Mouse (Mus musculus): ENCODE results near the gene Pold4. TPM values are rescaled to one million over a fixed set of nuclear protein-coding genes. Genes with fewer than 3 reads are reported as not detected.
A peak's percentile ranks its signal among the peaks of the same experiment; 100 is the strongest.

The Pold4 gene
- total and polyA plus RNA-seq, 3 experiments = 37.1 to 104 (median 66.2) TPM

GRCm38 (mm10) chr19:4263702-4264101, 32.0 kb downstream of the Pold4 start:
- Histone ChIP-seq H3K4me1 (ENCODE audit: insufficient read depth, low read depth, low read length) (peaks cover 22% of the 10 kb centered on the region), H3K4me3 (ENCODE audit: low read depth, low read length) (no peak overlapping the region; the same call in 1 of the 2 replicates), H3K36me3 (replicated peaks) (no peaks in the 10 kb centered on the region), H3K9me3 (replicated peaks) (no peaks in the 10 kb centered on the region), H3K27me3 (ENCODE audit: insufficient read depth, low read length) (peaks cover 67% of the 10 kb centered on the region)
- ATAC-seq (ENCODE audit: extremely low read depth, insufficient number of reproducible peaks, low FRiP score, poor library complexity, severe bottlenecking) (no peak; the same call in 1 of the 2 replicates), DNase-seq (ENCODE audit: low spot score) (no peak)
- TF ChIP-seq CTCF (IDR thresholded peaks at IDR 0.05; ENCODE audit: low read depth, low read length) = no peak
- no peak for TF ChIP-seq TAL1 (conservative IDR thresholded peaks at IDR 0.05; ENCODE audit: low read depth, low read length)
- no peak for TF ChIP-seq GATA1 (IDR thresholded peaks at IDR 0.05; ENCODE audit: borderline replicate concordance, low read length)
- TF ChIP-seq GATA2 (IDR thresholded peaks at IDR 0.05; ENCODE audit: borderline replicate concordance, low read depth, low read length) = no peak
- TF ChIP-seq POLR2AphosphoS5 (IDR thresholded peaks at IDR 0.05; ENCODE audit: insufficient replicate concordance, low read depth, low read length) = no peak

GRCm38 (mm10) chr19:4264171-4264780, 32.6 kb downstream of the Pold4 start:
- Histone ChIP-seq H3K36me3 (replicated peaks) (no peaks in the 10 kb centered on the region), H3K9me3 (replicated peaks) (no peaks in the 10 kb centered on the region), H3K4me1 (ENCODE audit: insufficient read depth, low read depth, low read length) (peaks cover 27% of the 10 kb centered on the region)

GRCm38 (mm10) chr19:4265956-4266355, 34.3 kb downstream of the Pold4 start:
- Histone ChIP-seq H3K27me3 (ENCODE audit: insufficient read depth, low read length) (peaks cover 89% of the 10 kb centered on the region), H3K4me3 (ENCODE audit: low read depth, low read length) (no peak overlapping the region), H3K4me1 (ENCODE audit: insufficient read depth, low read depth, low read length) (peaks cover 30% of the 10 kb centered on the region), H3K9me3 (replicated peaks) (no peaks in the 10 kb centered on the region), H3K36me3 (replicated peaks) (no peaks in the 10 kb centered on the region)
- ATAC-seq (ENCODE audit: extremely low read depth, insufficient number of reproducible peaks, low FRiP score, poor library complexity, severe bottlenecking) (no peak), DNase-seq (ENCODE audit: low spot score) (no peak)
- TF ChIP-seq TAL1 (conservative IDR thresholded peaks at IDR 0.05; ENCODE audit: low read depth, low read length) (no peak), POLR2AphosphoS5 (IDR thresholded peaks at IDR 0.05; ENCODE audit: insufficient replicate concordance, low read depth, low read length) (no peak), CTCF (IDR thresholded peaks at IDR 0.05; ENCODE audit: low read depth, low read length) (no peak), GATA2 (IDR thresholded peaks at IDR 0.05; ENCODE audit: borderline replicate concordance, low read depth, low read length) (no peak), GATA1 (IDR thresholded peaks at IDR 0.05; ENCODE audit: borderline replicate concordance, low read length) (no peak)

More at GRCm38 (mm10) chr19:4264171-4264780, 32.6 kb downstream of the Pold4 start:
- no peak for ATAC-seq (ENCODE audit: extremely low read depth, insufficient number of reproducible peaks, low FRiP score, poor library complexity, severe bottlenecking)
- DNase-seq (ENCODE audit: low spot score) = no peak
- peaks cover 72% of the 10 kb centered on the region for H3K27me3 ChIP-seq (ENCODE audit: insufficient read depth, low read length)
- TF ChIP-seq GATA1 (IDR thresholded peaks at IDR 0.05; ENCODE audit: borderline replicate concordance, low read length) (no peak), POLR2AphosphoS5 (IDR thresholded peaks at IDR 0.05; ENCODE audit: insufficient replicate concordance, low read depth, low read length) (no peak), TAL1 (conservative IDR thresholded peaks at IDR 0.05; ENCODE audit: low read depth, low read length) (no peak), GATA2 (IDR thresholded peaks at IDR 0.05; ENCODE audit: borderline replicate concordance, low read depth, low read length) (no peak), CTCF (IDR thresholded peaks at IDR 0.05; ENCODE audit: low read depth, low read length) (no peak)
- no peak overlapping the region for H3K4me3 ChIP-seq (ENCODE audit: low read depth, low read length)

DNA sequence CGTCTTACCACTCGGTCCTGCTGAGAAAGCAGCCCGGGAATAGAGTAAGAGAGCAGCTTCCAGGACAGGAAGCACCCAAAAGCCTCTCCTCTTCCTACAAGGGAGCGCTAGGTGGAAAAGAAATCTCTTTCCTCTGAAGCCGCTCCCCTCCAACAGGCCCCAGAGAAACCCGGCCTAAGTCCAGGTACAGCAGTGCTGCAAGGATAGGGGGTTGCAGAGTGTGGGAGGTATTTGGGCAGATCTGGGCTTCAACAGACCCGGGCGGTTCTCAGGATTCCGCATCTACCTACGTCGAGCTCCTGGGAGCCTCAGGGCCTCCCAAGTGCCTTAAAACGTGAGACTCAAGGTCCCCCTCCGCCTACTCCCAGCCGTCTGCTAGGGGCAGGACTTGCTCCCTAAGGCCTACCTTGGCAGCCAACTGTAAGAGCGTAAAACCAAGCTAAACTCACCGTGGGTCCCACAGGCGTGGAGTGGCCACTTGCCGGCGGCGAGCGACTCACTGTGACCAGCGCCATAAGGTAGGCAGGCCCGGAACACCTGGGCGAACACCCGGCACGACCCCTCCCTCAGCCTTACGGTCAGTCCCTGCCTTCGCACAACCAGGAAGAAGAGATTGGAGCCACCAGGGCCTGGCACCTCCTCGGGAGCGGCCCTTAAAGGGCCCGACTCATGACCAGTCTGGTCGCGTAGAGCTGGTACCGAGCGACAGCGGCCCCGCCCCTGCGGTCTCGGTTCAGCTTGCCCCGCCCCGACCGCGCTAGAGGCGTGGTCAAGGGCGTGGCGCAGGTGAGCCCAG, 37.1 kb downstream of the Pold4 start, which contains the start of gene Ssh3:
Gene Ssh3, minus strand, starts transcription at position 615 of the 796 bp plus-strand sequence.
- peak within 1 kb of the TSS; percentile 65; the same call in 1 of the 2 replicates for H3K4me3 ChIP-seq (ENCODE audit: low read depth, low read length)
- H3K27me3 ChIP-seq (ENCODE audit: insufficient read depth, low read length) = peaks cover 91% of the 10 kb centered on the region
- TF ChIP-seq CTCF (IDR thresholded peaks at IDR 0.05; ENCODE audit: low read depth, low read length) (no peak), GATA1 (IDR thresholded peaks at IDR 0.05; ENCODE audit: borderline replicate concordance, low read length) (no peak), POLR2AphosphoS5 (IDR thresholded peaks at IDR 0.05; ENCODE audit: insufficient replicate concordance, low read depth, low read length) (no peak), GATA2 (IDR thresholded peaks at IDR 0.05; ENCODE audit: borderline replicate concordance, low read depth, low read length) (no peak), TAL1 (conservative IDR thresholded peaks at IDR 0.05; ENCODE audit: low read depth, low read length) (no peak)
- peak; percentile 15; the same call in 1 of the 2 replicates for ATAC-seq (ENCODE audit: extremely low read depth, insufficient number of reproducible peaks, low FRiP score, poor library complexity, severe bottlenecking)
- peaks cover 18% of the 10 kb centered on the region for H3K4me1 ChIP-seq (ENCODE audit: insufficient read depth, low read depth, low read length)
- no peaks in the 10 kb centered on the region for H3K9me3 ChIP-seq (replicated peaks)
- H3K36me3 ChIP-seq (replicated peaks) = no peaks in the 10 kb centered on the region
- DNase-seq (ENCODE audit: low spot score) = no peak

GRCm38 (mm10) chr19:4270187-4270586, 38.5 kb downstream of the Pold4 start:
- TF ChIP-seq GATA1 (IDR thresholded peaks at IDR 0.05; ENCODE audit: borderline replicate concordance, low read length) = no peak
- no peak for TF ChIP-seq TAL1 (conservative IDR thresholded peaks at IDR 0.05; ENCODE audit: low read depth, low read length)
- no peak for TF ChIP-seq CTCF (IDR thresholded peaks at IDR 0.05; ENCODE audit: low read depth, low read length)
- no peak for TF ChIP-seq POLR2AphosphoS5 (IDR thresholded peaks at IDR 0.05; ENCODE audit: insufficient replicate concordance, low read depth, low read length)
- TF ChIP-seq GATA2 (IDR thresholded peaks at IDR 0.05; ENCODE audit: borderline replicate concordance, low read depth, low read length) = no peak
- DNase-seq (ENCODE audit: low spot score) (no peak), ATAC-seq (ENCODE audit: extremely low read depth, insufficient number of reproducible peaks, low FRiP score, poor library complexity, severe bottlenecking) (no peak)
- Histone ChIP-seq H3K27me3 (ENCODE audit: insufficient read depth, low read length) (peaks cover 77% of the 10 kb centered on the region), H3K36me3 (replicated peaks) (no peaks in the 10 kb centered on the region), H3K4me1 (ENCODE audit: insufficient read depth, low read depth, low read length) (peaks cover 14% of the 10 kb centered on the region), H3K9me3 (replicated peaks) (no peaks in the 10 kb centered on the region), H3K4me3 (ENCODE audit: low read depth, low read length) (no peak overlapping the region)

DNA sequence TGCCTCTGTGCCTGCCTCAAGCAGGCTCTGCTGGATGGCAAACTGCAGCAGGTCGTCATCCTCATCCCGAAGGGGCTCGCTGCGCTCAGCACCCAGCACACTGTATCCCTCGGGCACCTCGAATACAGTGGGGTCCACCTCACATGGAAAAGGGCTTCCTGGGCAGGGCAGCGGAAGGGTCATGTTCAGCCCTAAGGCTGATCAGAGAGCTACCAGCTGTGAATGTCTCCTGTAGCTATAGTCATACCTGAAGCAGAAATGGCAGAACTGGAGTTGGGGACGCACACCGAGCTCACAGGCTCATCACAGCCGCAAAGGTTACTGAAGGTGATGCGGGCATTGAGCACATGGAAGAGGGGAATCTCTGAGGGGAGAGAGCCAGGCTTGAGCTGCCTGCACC, 39.3 kb downstream of the Pold4 start:
- Histone ChIP-seq H3K4me3 (ENCODE audit: low read depth, low read length) (no peak overlapping the region), H3K9me3 (replicated peaks) (no peaks in the 10 kb centered on the region), H3K36me3 (replicated peaks) (no peaks in the 10 kb centered on the region), H3K4me1 (ENCODE audit: insufficient read depth, low read depth, low read length) (peaks cover 14% of the 10 kb centered on the region), H3K27me3 (ENCODE audit: insufficient read depth, low read length) (peaks cover 69% of the 10 kb centered on the region)
- DNase-seq (ENCODE audit: low spot score) = no peak
- ATAC-seq (ENCODE audit: extremely low read depth, insufficient number of reproducible peaks, low FRiP score, poor library complexity, severe bottlenecking) = no peak
- TF ChIP-seq POLR2AphosphoS5 (IDR thresholded peaks at IDR 0.05; ENCODE audit: insufficient replicate concordance, low read depth, low read length) (no peak), CTCF (IDR thresholded peaks at IDR 0.05; ENCODE audit: low read depth, low read length) (no peak), GATA2 (IDR thresholded peaks at IDR 0.05; ENCODE audit: borderline replicate concordance, low read depth, low read length) (no peak), TAL1 (conservative IDR thresholded peaks at IDR 0.05; ENCODE audit: low read depth, low read length) (no peak), GATA1 (IDR thresholded peaks at IDR 0.05; ENCODE audit: borderline replicate concordance, low read length) (no peak)

Data from G1E (cell line).